Mouse (Mus musculus) stomach, postnatal 0 days (tissue): ENCODE results near the gene BC004004.

Experiments
- CTCF ChIP-seq: IDR thresholded peaks from 2 replicates; pipeline ENCODE4 v1.5.1; 2016; ENCODE audit warnings: antibody characterized with exemption, low read depth, mild to moderate bottlenecking, moderate library complexity
- EP300 ChIP-seq: optimal IDR thresholded peaks from 2 replicates; pipeline ENCODE3; 2016; ENCODE audit warnings: antibody characterized with exemption

DNA sequence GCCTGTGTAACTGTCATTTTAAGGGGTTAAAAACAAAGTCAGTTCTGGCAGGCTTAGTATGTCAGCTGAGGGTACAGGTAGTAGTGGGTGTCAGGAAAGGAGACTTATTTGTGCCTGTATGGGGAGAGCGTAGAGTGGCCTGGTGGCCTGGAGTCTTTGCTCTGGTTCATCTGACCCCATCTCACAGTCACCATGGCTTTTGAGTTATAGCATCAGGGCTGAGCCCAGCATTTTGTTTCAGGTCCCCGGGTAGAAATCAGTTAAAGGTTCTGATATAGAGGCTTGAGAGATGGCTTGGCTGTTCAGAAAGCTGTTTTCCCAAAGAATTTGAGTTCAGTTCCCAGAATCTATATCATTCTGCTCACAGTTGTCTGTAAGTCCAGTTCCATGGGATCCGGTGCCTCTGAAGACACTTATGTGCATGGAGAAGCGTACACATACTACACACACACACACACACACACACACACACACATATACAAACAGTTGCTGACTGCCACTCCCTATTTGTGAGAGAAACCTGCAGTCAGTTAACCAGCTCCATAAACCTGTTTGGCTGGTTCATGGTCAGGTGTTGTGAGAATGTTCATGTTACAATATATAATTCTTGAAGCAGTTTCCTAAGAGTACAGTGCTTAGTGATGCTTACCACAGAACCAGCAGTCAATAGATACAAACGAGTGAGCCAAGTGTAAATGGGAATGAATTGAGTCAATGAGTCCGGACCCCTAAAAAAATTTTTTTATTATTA, 482 bp upstream of the BC004004 start:
- TF ChIP-seq EP300 (no peak), CTCF (no peak)
